Mouse (Mus musculus) neural tube, embryonic 14.5 days (tissue): ENCODE data around the gene Bloc1s1. TPM values are rescaled to one million over a fixed set of nuclear protein-coding genes. Genes with fewer than 3 reads are reported as not detected.

ENCODE experiments used
- ATAC-seq: fragments of 200-750 bp; cut with Nextera tagmentation; 2 replicates; pipeline ENCODE4 v1.8.0; 2017; ENCODE audit warnings: low read depth, mild to moderate bottlenecking, moderate TSS enrichment, moderate library complexity
- H3K27ac ChIP-seq: fragments of 300-500 bp; sonication (generic); 2 replicates; pipeline ENCODE4 v1.5.1; 2014; ENCODE audit warnings: low read depth, mild to moderate bottlenecking, control low read depth, low read length, moderate library complexity, mixed read lengths
- H3K27me3 ChIP-seq: fragments of 300-500 bp; sonication (generic); 2 replicates; pipeline ENCODE4 v1.6.1; 2014; ENCODE audit warnings: low read length; ENCODE audit not compliant: control insufficient read depth, insufficient read depth
- H3K36me3 ChIP-seq: fragments of 300-500 bp; sonication (generic); 2 replicates; pipeline ENCODE4 v1.6.1; 2014; ENCODE audit warnings: low read length, mixed read lengths; ENCODE audit not compliant: control insufficient read depth, insufficient read depth
- H3K4me1 ChIP-seq: fragments of 300-500 bp; sonication (generic); 2 replicates; pipeline ENCODE4 v1.6.1; 2014; ENCODE audit warnings: low read length; ENCODE audit not compliant: control insufficient read depth, insufficient read depth
- H3K4me2 ChIP-seq: fragments of 300-500 bp; sonication (generic); 2 replicates; pipeline ENCODE4 v1.6.1; 2014; ENCODE audit warnings: mild to moderate bottlenecking, low read depth, low read length, control low read depth
- H3K4me3 ChIP-seq: fragments of 300-500 bp; sonication (generic); 2 replicates; pipeline ENCODE4 v1.5.1; 2014; ENCODE audit warnings: low read depth, low read length, control low read depth, mixed read lengths
- H3K9ac ChIP-seq: fragments of 300-500 bp; sonication (generic); replicated peaks from 2 replicates; pipeline ENCODE4 v1.6.1; 2014; ENCODE audit warnings: low read depth, mild to moderate bottlenecking, control low read depth, low read length, mixed read lengths
- H3K9me3 ChIP-seq: fragments of 300-500 bp; sonication (generic); 2 replicates; pipeline ENCODE4 v1.6.1; 2016; ENCODE audit warnings: low read length; ENCODE audit not compliant: control insufficient read depth
- WGBS: fragments of 180-500 bp; shearing (Covaris S2); extraction: QIAGEN DNeasy Blood & Tissue Kit; methylation state at CpG from one replicate; pipeline ENCODE4 v1.1.7; 2014; 5-methylcytosine and 5-hydroxymethylcytosine counted together
- polyA plus RNA-seq: library from polyadenylated mRNA; unstranded; fragments of >200 nt; fragmentation: Nextera tagmentation; extraction: Ambion mirVana; gene quantifications from 2 replicates; pipeline ENCODE4 v1.2.1, GENCODE M21; 2014

The Bloc1s1 gene
- polyA plus RNA-seq, 1 experiment from 2014 or later = 280 TPM

DNA sequence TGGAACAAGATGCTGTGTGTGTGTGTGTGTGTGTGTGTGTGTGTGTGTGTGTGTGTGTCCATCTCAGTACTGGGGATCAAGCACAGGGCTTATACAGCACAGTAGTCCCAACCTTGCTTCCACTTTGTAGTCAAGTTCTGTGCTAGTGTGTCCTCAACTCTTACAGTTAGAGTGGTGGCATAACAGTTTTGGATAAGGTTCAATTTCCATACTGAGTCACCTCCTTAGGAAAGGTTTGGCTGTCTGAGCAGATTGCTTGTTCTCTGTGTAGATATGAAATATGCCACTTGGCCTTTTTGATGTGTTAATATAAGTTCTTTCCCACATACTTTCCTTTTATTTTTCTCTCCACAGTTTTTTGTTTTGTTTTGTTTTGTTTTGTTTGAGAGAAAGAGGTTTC lies 45.5 kb downstream of the Bloc1s1 start:
- H3K4me1 ChIP-seq = no peaks in the 10 kb centered on the region
- peaks cover 12% of the 10 kb centered on the region for H3K36me3 ChIP-seq
- H3K4me2 ChIP-seq = no peak overlapping the region
- no peak overlapping the region for H3K4me3 ChIP-seq
- H3K27me3 ChIP-seq = no peaks in the 10 kb centered on the region
- no peak overlapping the region for H3K27ac ChIP-seq
- no peak for ATAC-seq
- no peak overlapping the region for H3K9ac ChIP-seq
- H3K9me3 ChIP-seq = no peaks in the 10 kb centered on the region

DNA sequence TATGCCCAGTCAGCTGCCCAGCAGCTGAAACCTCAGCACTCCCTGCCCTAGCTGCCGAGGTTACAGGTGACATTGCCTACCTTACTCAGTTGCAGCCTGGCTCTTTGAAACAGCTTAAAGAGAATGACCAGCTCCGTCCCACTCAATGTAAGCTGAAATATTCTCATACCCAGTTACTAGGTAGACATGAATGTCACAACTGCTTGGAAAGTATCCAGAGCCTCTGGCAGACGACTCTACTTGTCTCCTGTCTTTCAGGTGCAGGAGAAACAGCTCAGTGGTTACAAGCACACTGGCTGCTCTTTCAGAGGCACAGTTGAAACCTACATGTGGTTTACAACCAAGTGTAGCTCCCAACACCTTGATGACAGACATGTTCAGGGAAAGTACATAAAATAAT lies 53.5 kb downstream of the Bloc1s1 start:
- no peak for ATAC-seq
- Histone ChIP-seq H3K9me3 (no peaks in the 10 kb centered on the region), H3K4me2 (no peak overlapping the region), H3K9ac (no peak overlapping the region), H3K36me3 (peaks cover 26% of the 10 kb centered on the region), H3K27ac (no peak overlapping the region), H3K4me3 (no peak overlapping the region), H3K4me1 (no peaks in the 10 kb centered on the region), H3K27me3 (no peaks in the 10 kb centered on the region)
- 91% methylated on average over 3 of the region's 3 CpGs for WGBS

Other genes starting within 250 kb of the Bloc1s1 start
- 13.1 and 14.6 TPM in 2 replicates for gene Suox, start 250.0 kb downstream of the Bloc1s1 start, polyA plus RNA-seq
- gene Rab5b, start 227.8 kb downstream of the Bloc1s1 start, polyA plus RNA-seq = 87.4 and 98.6 TPM in 2 replicates
- 0.63 and 0.99 TPM in 2 replicates for gene Pmel, start 219.8 kb downstream of the Bloc1s1 start, polyA plus RNA-seq
- gene Cdk2, start 219.0 kb downstream of the Bloc1s1 start, polyA plus RNA-seq = 8.6 and 15.9 TPM in 2 replicates
- gene Dgka, start 179.2 kb downstream of the Bloc1s1 start, polyA plus RNA-seq = 7.8 and 9.2 TPM in 2 replicates
- gene Pym1, start 176.1 kb downstream of the Bloc1s1 start, polyA plus RNA-seq = 36.0 and 41.9 TPM in 2 replicates
- gene Mmp19, start 133.1 kb downstream of the Bloc1s1 start, polyA plus RNA-seq = 0.70 and 0.71 TPM in 2 replicates
- gene Dnajc14, start 120.0 kb downstream of the Bloc1s1 start, polyA plus RNA-seq = 35.6 and 42.1 TPM in 2 replicates
- 13.9 and 16.6 TPM in 2 replicates for gene Tmem198b, start 119.7 kb downstream of the Bloc1s1 start, polyA plus RNA-seq
- gene Sarnp, start 106.7 kb downstream of the Bloc1s1 start, polyA plus RNA-seq = 146 and 168 TPM in 2 replicates
- 21.2 and 21.9 TPM in 2 replicates for gene Ormdl2, start 102.4 kb downstream of the Bloc1s1 start, polyA plus RNA-seq
- 8.2 and 8.6 TPM in 2 replicates for gene Gdf11, start 32.3 kb downstream of the Bloc1s1 start, polyA plus RNA-seq
- gene Cd63, start 23.0 kb downstream of the Bloc1s1 start, polyA plus RNA-seq = 146 and 210 TPM in 2 replicates
- gene Rdh5, start 1.1 kb downstream of the Bloc1s1 start, polyA plus RNA-seq = 18.4 and 19.7 TPM in 2 replicates
- gene Itga7, start 9.8 kb upstream of the Bloc1s1 start, polyA plus RNA-seq = 3.3 and 10.3 TPM in 2 replicates
- gene Mettl7b, start 37.0 kb upstream of the Bloc1s1 start, polyA plus RNA-seq = not detected in 2 replicates
- gene Olfr9, start 65.4 kb upstream of the Bloc1s1 start, polyA plus RNA-seq = not detected in 2 replicates
- gene Olfr763, start 86.8 kb upstream of the Bloc1s1 start, polyA plus RNA-seq = not detected in 2 replicates
- not detected in 2 replicates for gene Olfr764-ps1, start 115.9 kb upstream of the Bloc1s1 start, polyA plus RNA-seq
- not detected in 2 replicates for gene Olfr765, start 126.0 kb upstream of the Bloc1s1 start, polyA plus RNA-seq
- not detected in 2 replicates for gene Olfr766-ps1, start 144.9 kb upstream of the Bloc1s1 start, polyA plus RNA-seq
- not detected in 2 replicates for gene Olfr767, start 158.9 kb upstream of the Bloc1s1 start, polyA plus RNA-seq
- not detected in 2 replicates for gene Olfr768, start 175.3 kb upstream of the Bloc1s1 start, polyA plus RNA-seq
- gene Olfr769, start 193.8 kb upstream of the Bloc1s1 start, polyA plus RNA-seq = not detected in 2 replicates
- not detected in 2 replicates for gene Olfr770, start 215.0 kb upstream of the Bloc1s1 start, polyA plus RNA-seq
- not detected in 2 replicates for gene Olfr771, start 240.7 kb upstream of the Bloc1s1 start, polyA plus RNA-seq